Mouse (Mus musculus): ENCODE results near the gene Dnajc14.
"Not testable (repeated sequence)": the region's sequence is repeated elsewhere in the genome, so short reads cannot be mapped to it uniquely, and the experiment has no call there.

Gene Dnajc14

DNA sequence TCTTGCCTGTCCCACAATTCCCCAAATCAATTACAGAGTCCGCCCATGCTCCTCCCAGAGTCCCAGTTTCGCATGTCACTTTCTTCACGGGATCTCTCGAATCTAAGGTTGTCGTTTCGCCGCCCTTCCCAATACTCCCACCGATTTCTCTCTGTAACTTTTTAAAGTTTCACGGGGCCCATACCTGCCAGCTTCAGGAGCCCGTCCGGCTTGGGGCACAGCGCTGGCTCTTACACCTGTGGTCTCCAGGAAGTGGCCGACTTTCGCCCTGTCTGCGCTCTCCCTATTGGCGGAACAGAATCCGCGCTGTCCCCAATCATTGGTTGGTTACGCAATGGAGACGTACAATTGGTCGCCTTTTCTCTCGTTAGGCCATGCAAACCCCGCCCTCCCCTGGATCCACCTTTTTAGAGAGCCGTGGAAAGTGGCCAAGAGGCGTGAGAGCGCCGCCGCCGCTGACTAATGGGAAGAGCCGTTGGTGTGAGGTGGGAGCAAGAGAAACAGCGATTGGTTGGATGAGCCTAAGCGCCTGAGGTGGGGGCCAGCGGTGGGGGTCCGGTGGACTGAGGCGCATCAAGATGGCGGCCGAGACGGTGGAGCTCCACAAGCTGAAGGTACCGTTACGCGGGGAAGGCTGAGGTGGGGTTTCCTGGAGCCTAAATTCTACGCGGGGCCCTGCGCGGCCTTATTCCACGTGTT lies 17.6 kb downstream of the Dnajc14 start, which contains the start of gene Ormdl2:
Gene Ormdl2 (minus strand): TSS at position 288 of the 699 bp plus-strand sequence.
- peak; percentile 99 for DNase-seq (ENCODE audit: low spot score)

DNA sequence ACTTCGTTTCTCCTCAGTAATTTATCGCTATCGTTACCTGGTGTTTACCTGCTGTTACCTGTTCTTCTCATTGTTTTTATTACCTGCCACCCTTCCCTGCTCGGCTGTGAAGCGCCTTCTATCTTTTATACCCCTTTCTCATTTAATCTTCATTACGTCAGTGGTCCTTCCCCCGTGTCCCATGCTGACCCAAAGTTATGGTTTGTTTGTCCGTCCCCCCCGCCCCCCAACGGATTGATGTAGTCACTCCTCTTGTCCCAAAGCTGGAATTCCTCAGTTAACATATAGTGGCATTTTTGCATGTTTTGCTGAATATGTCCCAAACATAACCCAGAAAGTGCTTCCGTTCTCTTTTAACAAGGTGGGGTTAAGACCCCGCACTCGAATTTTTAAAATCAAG lies 18.3 kb downstream of the Dnajc14 start:
- no peak for DNase-seq (ENCODE audit: low spot score)

DNA sequence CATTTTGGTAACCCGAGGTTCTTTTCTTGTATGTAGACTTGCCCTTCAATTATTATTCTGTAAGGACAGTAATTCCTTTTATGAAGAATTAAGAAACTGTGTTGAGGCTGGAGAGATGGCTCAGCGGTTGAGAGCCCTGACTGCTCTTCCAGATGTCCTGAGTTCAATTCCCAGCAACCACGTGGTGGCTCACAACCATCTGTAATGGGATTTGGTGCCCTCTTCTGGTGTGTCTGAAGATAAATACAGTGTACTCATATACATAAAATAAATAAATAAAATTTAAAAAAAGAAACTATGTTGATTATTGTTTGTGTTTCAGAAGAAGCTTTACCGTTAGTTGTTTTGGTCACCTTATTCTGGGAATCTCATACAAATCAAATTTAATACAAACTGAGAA lies 19.2 kb downstream of the Dnajc14 start:
- not testable (repeated sequence) for DNase-seq (ENCODE audit: low spot score)

DNA sequence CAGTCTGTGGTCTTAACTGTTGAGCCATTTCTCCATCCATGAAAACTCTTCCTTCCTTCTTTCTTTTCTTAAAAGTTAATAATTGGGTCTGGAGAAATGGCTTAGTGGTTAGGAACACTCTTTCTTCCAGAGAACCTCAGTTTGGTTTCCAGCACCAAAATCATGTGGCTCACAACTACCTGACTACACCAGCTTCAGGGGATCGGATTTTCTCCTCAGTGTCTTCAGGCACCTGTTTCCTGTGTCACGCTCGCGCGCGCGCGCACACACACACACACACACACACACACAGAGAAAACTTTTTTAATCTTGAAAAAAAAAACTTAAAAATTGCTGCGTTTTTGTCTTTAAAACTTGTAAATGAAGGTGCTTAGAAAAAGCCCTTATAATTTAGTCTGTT lies 20.0 kb downstream of the Dnajc14 start:
- DNase-seq (ENCODE audit: low spot score) = no peak

DNA sequence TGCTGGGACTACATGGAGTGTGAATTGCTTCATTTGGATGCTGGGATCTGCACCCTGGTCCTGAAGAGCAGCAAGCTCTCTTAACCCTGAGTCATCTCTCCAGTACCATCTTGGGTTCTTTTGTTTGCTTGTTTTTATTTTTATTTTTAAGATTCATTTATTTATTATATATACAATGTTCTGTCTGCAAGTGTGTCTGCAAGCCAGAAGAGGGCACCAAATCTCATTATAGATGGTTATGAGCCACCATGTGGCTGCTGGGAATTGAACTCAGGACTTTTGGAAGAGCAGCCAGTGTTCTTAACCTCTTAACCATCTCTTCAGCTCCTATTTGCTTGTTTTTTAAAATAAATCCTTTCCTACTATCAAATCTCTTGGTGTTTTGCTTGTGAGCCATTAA lies 33.5 kb downstream of the Dnajc14 start:
- no peak for DNase-seq (ENCODE audit: low spot score)

DNA sequence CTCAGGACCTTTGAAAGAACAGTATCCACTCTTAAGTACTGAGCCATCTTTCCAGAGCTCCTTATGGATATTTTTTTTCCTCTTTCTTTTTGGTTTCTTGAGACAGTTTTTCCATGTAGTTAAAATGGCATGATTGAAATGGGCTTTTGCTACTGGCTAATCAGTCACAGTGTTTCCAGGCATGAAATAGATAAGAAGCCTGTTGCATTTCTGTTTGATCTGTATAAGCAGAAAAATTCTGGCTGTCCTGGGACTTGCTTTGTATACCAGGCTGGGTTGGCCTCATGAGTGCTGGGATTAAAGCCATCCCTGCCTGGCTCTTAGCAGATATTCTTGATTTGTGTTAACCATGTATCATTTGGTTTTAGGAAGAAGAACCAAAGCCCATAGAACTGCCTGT lies 35.6 kb downstream of the Dnajc14 start:
- no peak for DNase-seq (ENCODE audit: low spot score)

DNA sequence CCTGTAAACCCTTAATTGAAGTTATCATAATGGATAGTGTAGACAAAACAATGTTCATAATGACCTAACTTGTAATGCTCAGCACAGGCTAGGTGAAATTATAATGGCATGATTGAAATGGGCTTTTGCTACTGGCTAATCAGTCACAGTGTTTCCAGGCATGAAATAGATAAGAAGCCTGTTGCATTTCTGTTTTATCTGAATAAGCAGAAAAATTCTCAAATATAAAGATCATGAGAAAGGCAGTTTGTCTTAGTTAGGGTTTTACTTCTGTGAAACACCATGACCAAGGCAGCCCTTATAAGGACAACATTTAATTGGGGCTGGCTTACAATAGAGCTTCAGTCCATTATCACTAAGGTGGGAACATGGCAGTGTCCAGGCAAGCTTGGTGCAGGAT lies 36.8 kb downstream of the Dnajc14 start:
- no peak for DNase-seq (ENCODE audit: low spot score)

DNA sequence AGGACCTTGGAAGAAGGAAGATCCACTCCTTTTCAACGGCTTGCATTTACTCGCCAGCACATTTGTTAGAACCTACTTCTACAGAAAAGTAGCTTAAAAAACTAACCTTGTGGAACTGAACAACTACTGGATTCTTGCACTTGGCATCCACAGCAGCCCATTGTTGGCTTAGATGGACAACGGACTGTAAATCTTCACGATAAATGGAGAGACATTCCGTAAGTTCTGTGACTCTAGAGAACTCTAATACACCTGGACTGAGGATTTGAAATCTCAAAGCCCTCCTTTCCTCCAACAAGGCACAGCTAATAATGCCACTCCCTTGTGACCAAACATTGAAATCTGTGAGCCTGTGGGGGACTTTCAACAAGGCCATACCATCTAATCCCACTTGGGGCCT lies 39.4 kb downstream of the Dnajc14 start:
- DNase-seq (ENCODE audit: low spot score) = no peak

DNA sequence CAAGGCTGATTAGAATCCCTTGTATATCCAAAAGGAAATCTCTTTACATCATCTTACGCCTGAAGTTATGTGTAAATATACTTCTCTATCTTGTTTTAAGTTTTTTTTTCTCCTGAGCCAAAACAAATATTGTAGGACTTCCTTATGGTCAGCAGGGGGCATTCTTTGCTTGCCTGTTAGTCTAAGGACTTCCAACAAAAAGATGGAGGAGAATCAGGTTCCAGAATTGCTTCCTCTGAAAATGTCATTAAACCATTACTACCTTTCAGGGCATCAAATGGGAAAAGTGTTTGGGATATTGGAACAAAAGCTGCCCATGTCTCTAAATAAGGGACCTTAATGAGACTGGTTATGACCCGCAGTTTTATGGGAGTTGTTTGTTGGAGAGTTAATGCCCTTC lies 41.7 kb downstream of the Dnajc14 start:
- peak; percentile 34 for DNase-seq (ENCODE audit: low spot score)

DNA sequence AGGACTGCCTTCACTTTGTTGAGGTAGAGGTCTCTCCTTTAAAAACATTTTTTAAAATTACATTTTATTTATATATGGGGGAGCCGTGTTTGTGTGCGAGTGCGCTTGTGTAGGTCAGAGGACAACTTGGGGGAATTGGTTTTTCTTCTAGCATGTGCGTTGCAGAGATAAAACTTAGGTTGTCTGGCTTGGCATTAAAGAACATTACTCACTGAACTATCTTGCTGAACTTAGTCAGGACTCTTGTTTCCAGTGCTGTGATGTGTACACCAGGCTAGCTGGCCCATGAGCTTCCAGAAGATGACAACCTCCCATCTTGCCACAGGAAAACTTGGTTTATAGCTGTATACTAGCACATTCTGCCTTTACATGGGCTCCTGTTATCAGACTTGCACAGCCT lies 42.8 kb downstream of the Dnajc14 start:
- no peak for DNase-seq (ENCODE audit: low spot score)

DNA sequence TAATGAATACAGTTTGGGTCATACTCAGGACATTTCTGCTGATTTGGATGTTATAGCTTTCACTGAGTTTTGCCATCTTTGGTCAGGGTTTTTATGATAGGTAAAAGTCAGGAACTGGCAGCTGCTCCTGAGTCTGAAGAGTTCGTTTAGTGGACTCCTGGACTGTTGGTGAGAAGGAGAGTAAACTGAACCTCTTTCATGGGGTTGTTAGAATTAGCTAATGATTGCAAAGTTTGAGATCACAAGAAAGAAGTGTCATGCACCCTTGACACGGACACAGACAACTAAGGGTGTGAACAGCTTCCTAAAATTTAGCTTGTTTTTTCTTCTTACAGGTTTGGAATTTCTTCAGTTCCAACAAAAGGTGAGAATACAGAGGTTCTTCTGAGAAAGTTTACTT lies 44.6 kb downstream of the Dnajc14 start:
- no peak for DNase-seq (ENCODE audit: low spot score)

DNA sequence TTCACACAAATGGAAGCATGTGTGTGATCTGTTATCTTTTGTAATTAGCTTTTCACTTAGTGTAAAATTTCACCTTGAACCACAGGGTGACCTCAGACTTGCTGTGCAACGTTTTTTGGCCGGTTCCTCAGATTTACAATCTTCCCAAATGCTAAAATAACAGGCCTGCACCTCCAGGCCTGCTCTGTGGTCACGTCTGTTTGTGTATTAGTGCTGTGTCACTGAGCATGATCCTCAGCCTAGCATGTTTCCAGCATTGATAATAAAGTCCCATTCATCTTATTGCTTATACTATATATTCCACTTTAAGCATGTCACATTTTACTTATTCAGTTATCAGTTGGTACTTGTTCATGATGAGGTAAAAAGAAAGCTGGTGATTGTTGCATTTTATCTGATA lies 46.5 kb downstream of the Dnajc14 start:
- no peak for DNase-seq (ENCODE audit: low spot score)

DNA sequence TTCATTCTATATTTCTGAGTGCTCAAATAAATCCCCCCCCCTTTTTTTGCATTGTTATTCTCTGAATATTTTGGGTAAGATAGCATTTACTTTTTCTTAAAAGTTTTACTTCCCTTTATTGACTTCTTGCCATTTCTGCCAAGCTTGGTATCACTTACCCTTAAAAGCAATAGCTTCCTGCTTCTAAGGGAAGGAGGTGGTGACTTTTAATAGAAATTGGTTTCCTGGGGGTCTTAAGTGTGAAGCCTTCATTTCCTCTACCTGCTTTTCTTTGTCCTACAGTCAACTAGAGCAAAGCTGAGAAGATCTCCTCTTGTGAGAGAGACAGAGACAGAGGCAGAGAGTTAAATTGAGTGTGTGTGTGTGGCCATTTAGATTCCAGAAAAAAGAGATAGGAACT lies 57.3 kb downstream of the Dnajc14 start:
- no peak for DNase-seq (ENCODE audit: low spot score)

DNA sequence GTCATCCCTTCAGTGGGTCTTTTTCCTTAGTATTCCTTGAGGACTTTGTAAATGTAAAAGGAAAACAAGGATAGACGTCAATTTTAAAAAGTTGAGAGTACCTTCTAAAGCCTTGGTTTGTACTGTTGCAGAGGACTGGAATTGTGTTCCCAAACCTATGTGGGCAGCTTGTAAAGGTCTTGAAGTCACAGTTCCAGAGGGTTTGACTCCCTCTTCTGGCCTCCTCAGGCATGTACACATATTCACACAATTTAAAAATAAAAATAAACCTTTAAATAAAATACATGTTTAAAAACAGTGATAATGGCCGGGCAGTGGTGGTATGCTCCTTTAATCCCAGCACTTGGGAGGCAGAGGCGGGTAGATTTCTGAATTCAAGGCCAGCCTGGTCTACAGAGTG lies 62.2 kb downstream of the Dnajc14 start:
- DNase-seq (ENCODE audit: low spot score) = no peak

DNA sequence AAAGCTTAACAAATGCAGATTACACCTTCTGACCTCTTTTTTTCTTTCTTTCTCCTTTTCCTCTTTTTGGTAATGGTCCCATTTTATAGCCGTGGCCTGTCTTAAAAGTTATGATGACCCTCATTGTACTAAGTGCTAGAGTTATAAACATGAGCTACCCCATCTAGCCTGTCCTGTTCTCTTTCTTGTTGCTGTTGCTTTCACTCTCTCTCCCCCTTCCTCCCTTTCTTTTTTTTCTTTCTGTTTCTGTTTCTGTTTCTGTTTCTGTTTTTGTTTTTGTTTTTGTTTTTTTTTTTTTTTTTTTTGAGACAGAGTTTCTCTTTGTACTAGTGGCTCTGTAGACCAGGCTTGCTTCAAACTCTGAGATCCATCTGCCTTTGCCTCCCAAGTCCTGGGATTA lies 62.7 kb downstream of the Dnajc14 start:
- DNase-seq (ENCODE audit: low spot score) = no peak

Data from lung, postnatal 25 days (tissue).